Mouse (Mus musculus) retina, postnatal 1 day (tissue): ENCODE measurements around the gene Serpinb1b.

Experiments used
- DNase-seq: peaks from one replicate; pipeline ENCODE4 v3.0.0-alpha.2; 2012

Serpinb1b gene

DNA sequence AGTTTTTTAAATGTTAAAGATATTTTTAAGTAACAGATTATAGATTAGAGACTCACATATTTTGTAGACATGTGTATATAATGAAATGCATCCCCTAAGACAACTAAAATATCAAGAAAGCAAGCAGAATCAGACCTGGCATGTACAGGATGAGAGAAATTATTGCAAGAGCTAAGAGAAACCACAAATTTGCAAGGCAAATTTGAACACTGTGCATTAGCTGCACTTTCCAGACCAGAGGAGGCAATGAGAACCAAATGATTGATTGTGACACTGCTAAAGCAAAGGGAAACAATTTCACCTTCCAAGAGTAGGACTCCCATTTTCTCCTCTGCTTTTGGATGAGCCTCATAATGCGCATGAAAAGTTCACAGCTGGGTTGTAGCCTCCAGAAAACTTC lies 17.2 kb downstream of the Serpinb1b start:
- DNase-seq = no peak

DNA sequence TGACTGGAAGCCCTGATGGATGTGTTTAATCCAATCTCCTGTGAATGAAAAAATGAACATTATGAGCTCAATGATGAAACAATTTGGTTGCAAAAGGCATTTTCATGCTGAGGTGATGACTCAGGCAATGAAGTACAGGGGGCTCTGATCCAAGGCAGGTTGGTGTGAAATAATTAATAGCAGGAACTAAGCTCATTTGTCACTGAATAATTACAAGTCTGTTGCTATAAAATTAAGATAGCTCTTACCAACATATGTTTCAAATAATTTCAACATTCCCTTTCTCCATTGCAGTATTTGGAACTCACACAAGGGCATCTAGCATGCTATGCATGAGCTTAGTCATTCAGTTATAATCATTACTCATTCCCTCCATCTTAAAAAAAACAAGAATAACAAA lies 27.3 kb downstream of the Serpinb1b start:
- no peak for DNase-seq

DNA sequence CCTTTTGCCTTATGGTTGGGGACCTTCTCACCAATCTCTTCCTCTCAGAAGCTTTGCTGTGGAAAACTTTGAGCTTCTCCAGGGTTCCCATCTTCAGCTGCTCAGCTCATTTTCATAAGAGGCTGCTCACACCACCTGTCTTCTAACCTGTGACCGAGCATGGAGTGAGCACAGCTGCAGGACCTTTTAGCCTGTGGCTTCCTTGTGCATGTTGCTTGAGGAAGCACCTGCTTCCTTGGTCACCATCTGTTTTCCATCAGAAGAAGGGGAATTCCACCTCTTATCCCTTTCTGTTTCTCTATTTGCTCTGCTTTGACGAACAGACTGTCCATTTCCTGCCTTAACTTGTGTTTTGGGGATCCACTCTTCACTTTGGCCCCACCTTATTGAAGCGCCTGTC lies 34.7 kb downstream of the Serpinb1b start:
- DNase-seq = no peak

DNA sequence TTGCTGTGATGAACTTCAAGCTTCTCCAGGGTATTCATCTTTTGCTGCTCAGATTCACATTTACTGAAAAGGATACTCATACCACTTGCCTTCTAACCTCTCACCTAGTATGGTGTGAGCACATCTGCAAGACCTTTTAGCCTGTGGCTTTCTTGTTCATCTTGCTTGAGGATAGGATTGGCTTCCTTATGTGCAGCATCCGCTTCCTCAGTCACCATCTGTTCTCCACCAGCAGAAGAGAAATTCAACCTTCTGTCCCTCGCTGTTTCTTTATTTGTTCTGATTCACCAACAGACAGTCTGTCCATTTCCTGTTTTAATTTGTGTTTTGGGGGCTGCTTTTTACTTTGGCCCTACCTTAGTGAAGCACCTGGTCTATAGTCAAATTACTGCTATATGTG lies 59.3 kb downstream of the Serpinb1b start:
- DNase-seq = no peak

DNA sequence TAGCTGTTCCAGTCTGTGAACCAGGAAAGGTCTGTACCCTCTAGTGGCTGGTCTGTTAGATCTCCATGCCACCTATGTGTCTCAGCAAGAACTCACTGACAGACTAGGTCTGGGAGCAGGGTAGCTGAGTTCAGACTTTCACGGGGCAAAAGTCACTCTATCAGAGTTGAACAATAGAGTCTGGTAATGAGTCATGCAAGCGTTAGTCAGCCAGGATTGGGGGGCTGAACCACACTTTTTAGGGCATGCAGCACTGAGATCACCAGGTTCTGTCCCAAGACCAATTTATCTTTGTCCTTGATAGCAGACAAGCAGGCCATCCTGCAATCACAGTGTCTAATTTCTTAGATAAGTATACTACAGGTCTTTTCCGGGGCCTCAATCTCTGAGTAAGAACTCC lies 63.1 kb downstream of the Serpinb1b start:
- DNase-seq = no peak
